Mouse (Mus musculus) liver, postnatal 0 days (tissue): Measurements from ENCODE around the gene As3mt.

ENCODE experiments used
- CTCF ChIP-seq: sonication (generic); IDR thresholded peaks from 2 replicates; pipeline ENCODE4 v1.5.1; 2016; ENCODE audit warnings: antibody characterized with exemption, low read depth
- EP300 ChIP-seq: IDR thresholded peaks from 2 replicates; pipeline ENCODE4 v1.6.1; 2016; ENCODE audit warnings: antibody characterized with exemption, low read depth, mild to moderate bottlenecking

DNA sequence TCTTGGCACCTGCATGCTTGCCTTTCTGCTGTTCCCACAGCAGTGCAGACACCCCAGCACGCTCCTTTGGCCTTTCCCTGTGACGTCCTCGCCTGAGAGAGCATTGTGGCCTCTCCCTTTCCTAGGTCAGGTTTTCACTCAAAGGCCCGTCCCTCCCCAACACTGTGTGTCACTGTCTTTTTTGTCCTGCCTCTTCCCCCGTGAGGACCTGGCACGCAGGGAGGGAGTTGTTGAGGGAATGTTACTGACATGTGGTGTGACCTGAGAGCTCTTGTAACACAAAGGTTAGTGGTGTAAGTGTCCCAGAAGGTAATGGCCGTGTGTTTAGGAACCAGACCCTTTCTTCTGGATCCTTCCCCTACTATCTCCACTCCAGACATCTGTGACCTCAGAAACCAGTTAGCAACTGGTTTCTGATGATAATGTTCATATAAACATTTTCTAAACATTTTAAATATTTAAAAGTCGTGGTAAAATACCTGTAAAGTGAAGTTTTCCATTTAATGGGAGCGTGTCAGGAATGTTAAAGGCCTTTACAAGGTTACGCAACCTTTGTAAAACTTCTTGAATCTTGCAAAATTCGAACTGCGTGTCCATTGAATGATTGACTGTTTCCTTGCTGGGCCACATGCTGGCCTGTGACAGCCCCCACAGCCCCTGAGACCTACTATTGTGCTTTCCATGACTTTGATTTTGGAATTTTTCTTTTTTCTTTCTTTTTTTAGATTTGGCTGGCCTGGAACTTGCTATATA lies 70.8 kb downstream of the As3mt start:
- no peak for TF ChIP-seq EP300
- TF ChIP-seq CTCF = no peak
